Mouse (Mus musculus) embryonic facial prominence, embryonic 12.5 days (tissue): Measurements from ENCODE around the gene N4bp2l1. TPM values are rescaled to one million over a fixed set of nuclear protein-coding genes. Genes with fewer than 3 reads are reported as not detected.

Experiments
- ATAC-seq: fragments of 200-750 bp; cut with Nextera tagmentation; 2 replicates; pipeline ENCODE4 v1.8.0; 2017; ENCODE audit not compliant: insufficient number of reproducible peaks, insufficient read depth, low FRiP score, low TSS enrichment
- H3K27ac ChIP-seq: fragments of 300-500 bp; sonication (generic); 2 replicates; pipeline ENCODE4 v1.5.1; 2016; ENCODE audit warnings: mild to moderate bottlenecking
- H3K27me3 ChIP-seq: fragments of 300-500 bp; sonication (generic); 2 replicates; pipeline ENCODE4 v1.6.1; 2016; ENCODE audit warnings: mild to moderate bottlenecking, moderate library complexity
- H3K36me3 ChIP-seq: fragments of 300-500 bp; sonication (generic); 2 replicates; pipeline ENCODE4 v1.6.1; 2016; ENCODE audit warnings: mild to moderate bottlenecking
- H3K4me1 ChIP-seq: fragments of 300-500 bp; sonication (generic); 2 replicates; pipeline ENCODE4 v1.6.1; 2016
- H3K4me2 ChIP-seq: fragments of 300-500 bp; sonication (generic); replicated peaks from 2 replicates; pipeline ENCODE4 v1.6.1; 2016; ENCODE audit warnings: mild to moderate bottlenecking, moderate library complexity
- H3K4me3 ChIP-seq: fragments of 300-500 bp; sonication (generic); 2 replicates; pipeline ENCODE4 v1.5.1; 2016; ENCODE audit warnings: mild to moderate bottlenecking
- H3K9ac ChIP-seq: fragments of 300-500 bp; sonication (generic); 2 replicates; pipeline ENCODE4 v1.6.1; 2016; ENCODE audit warnings: mild to moderate bottlenecking, moderate library complexity
- H3K9me3 ChIP-seq: fragments of 300-500 bp; sonication (generic); 2 replicates; pipeline ENCODE4 v1.6.1; 2016; ENCODE audit warnings: mild to moderate bottlenecking, moderate library complexity
- WGBS: fragments of 180-500 bp; shearing (Covaris S2); methylation state at CpG from one replicate; pipeline ENCODE4 v1.1.7; 2016; 5-methylcytosine and 5-hydroxymethylcytosine counted together
- polyA plus RNA-seq: library from polyadenylated mRNA; unstranded; fragments of >200 nt; fragmentation: Nextera tagmentation; extraction: Ambion mirVana; gene quantifications from 2 replicates; pipeline ENCODE4 v1.2.1, GENCODE M21; 2016

The N4bp2l1 gene
- polyA plus RNA-seq, 1 experiment from 2014 or later = 5.3 TPM

DNA sequence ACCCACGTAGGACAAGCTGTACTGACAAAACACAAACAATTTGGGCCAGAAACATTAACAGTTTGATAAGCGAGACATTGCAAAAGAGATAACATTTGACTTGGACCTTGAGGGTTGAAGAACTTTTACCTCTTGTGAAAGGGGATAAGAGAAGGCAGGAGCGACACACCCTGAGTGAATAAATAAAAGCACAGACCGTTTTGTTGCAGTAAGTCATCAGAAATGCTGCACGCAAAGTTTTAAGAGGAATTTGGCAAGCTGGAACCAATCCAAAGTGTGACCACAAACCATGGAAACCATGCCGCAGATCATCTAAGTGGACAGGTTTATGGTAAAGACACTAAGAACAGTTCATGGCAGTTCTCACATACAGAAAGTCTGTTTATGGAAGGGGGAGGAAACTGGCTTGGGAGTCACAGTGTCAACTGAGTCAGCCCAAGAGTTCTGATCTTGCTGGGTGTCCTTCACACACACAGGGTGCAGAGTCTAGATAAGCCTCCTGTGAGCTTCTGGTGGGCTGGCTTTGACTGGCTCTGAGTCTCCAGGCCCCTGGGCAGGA, 18.3 kb downstream of the N4bp2l1 start:
- 76% methylated on average over 6 of the region's 6 CpGs for WGBS
- Histone ChIP-seq H3K9me3 (no peaks in the 10 kb centered on the region), H3K36me3 (no peaks in the 10 kb centered on the region), H3K27me3 (no peaks in the 10 kb centered on the region), H3K4me3 (no peak overlapping the region), H3K9ac (no peak overlapping the region), H3K27ac (no peak overlapping the region), H3K4me2 (no peak overlapping the region), H3K4me1 (no peaks in the 10 kb centered on the region)
- no peak for ATAC-seq

DNA sequence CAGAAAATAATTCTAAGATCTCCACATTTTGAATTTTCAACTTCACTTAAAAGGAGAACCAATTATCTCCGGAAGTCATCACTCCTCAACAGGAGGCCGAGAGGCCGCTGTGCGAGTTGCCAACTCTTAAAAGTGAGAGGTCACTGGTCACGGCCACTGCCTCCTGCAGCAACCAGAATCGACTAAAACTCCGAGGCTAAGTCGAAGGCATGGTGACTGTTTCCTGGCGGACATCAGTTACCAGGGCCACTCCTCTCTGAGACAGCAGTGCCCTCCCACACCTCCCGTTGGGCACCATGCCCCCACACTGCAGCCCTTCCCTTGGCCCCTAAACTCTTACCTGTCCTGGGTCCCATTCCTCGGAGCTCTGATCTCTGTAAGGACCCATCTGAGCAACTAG, 20.2 kb downstream of the N4bp2l1 start:
- 84% methylated on average over 11 of the region's 11 CpGs for WGBS
- no peak for ATAC-seq
- Histone ChIP-seq H3K4me2 (no peak overlapping the region), H3K27me3 (no peaks in the 10 kb centered on the region), H3K27ac (no peak overlapping the region), H3K36me3 (peaks cover 9% of the 10 kb centered on the region), H3K9ac (no peak overlapping the region), H3K4me1 (no peaks in the 10 kb centered on the region), H3K9me3 (no peaks in the 10 kb centered on the region), H3K4me3 (no peak overlapping the region)

DNA sequence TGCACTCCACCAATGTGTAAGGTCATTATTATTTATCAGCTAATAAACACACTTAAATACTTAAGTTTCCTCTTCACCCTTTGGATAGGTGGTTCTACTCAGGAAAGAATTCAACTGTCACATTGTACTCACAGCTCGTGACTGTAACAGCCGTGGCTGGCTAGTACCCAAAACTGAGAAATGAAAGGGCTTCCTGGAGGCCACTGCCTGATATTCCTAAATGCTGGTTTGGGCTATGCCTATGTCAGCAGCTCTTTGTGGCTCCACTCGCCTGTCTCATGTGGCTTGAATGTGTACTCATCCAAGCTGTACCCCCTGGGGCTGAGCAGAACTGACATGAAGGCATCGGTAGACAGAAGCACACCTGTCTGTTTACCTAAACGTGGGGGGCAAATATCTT, 22.1 kb downstream of the N4bp2l1 start:
- Histone ChIP-seq H3K27me3 (no peaks in the 10 kb centered on the region), H3K36me3 (peaks cover 19% of the 10 kb centered on the region), H3K4me1 (no peaks in the 10 kb centered on the region), H3K27ac (no peak overlapping the region), H3K9me3 (no peaks in the 10 kb centered on the region), H3K4me3 (no peak overlapping the region), H3K9ac (no peak overlapping the region), H3K4me2 (no peak overlapping the region)
- WGBS = 77% methylated on average over 5 of the region's 5 CpGs
- no peak for ATAC-seq

DNA sequence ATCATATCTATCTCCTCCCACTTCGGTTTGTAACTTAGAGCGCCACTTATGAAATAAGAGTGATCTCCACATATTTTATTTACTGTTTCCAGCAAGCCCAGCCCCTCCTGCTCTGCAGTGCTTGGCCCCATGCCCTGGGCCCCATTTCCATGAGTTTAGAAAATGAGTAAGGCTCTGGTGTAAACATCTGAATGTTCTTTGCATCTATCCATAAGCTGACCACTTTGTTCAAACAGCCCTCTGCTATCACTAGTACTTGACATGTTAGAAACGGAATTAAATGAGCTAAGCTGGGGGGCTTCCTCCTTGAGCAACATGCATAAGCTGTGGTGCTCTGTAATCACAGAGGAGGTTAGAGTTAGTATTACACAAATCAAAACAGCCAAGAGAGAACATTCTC, 22.6 kb downstream of the N4bp2l1 start:
- 93% methylated on average over 3 of the region's 3 CpGs for WGBS
- H3K27me3 ChIP-seq = no peaks in the 10 kb centered on the region
- H3K9me3 ChIP-seq = no peaks in the 10 kb centered on the region
- H3K4me2 ChIP-seq = no peak overlapping the region
- H3K36me3 ChIP-seq = peaks cover 20% of the 10 kb centered on the region
- no peak for ATAC-seq
- H3K27ac ChIP-seq = no peak overlapping the region
- H3K9ac ChIP-seq = no peak overlapping the region
- no peaks in the 10 kb centered on the region for H3K4me1 ChIP-seq
- H3K4me3 ChIP-seq = no peak overlapping the region

DNA sequence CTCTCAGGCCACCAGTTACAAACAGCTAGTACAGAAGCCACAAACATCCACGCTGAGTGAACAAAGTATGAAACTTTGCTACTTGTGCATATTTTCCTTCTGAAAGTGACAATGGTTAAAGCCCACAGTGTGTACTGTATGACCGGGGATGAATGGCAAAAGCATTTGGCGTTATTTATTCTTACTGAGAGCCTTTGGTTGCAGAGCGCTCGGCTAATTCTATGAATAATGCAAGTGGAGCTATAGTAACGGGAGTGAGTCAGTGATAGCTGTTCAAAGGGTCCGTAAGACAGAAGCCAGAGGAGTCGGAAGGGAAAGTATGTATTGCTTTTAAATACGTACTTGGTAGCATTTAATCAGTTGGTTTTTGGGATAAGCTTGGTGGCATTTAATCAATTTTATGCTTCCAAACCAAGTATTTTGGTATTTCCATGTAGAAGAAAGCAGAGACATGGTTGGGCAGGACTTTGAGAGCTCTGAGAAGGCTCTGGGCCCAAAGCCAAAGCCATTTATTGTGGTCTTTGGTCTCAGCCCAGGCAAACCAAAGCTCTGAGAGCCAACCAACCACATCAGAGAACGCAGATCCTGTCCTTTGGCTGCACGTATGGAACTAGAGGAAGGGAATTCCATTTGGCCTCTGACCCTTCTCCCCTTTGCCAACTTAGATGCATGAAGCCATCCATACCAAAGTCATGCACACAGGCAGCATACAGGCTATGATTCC, 26.3 kb downstream of the N4bp2l1 start:
- Histone ChIP-seq H3K27ac (no peak overlapping the region), H3K4me3 (no peak overlapping the region), H3K9me3 (no peaks in the 10 kb centered on the region), H3K9ac (no peak overlapping the region), H3K36me3 (peaks cover 51% of the 10 kb centered on the region), H3K4me2 (no peak overlapping the region), H3K4me1 (no peaks in the 10 kb centered on the region), H3K27me3 (no peaks in the 10 kb centered on the region)
- ATAC-seq = no peak
- WGBS = 90% methylated on average over 11 of the region's 11 CpGs

DNA sequence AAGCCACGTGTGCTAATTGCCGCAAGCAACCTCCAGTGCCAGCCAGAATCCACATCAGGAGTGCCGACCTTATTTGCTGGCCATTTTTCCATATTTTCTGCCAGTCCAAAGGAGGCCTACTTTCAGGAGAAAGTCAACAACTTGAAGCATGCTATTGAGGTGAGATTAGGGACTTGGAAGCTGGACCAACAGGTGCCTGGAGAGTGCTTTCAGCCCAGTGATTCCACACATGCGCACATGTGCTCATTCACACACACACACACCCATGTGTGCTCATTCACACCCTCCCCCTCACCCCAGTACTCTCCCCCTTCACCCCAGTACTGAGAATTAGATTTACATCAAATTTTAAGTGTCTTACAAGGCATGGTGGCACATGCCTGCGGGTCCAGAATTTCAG, 30.0 kb downstream of the N4bp2l1 start:
- ATAC-seq = no peak
- Histone ChIP-seq H3K27me3 (no peaks in the 10 kb centered on the region), H3K4me2 (no peak overlapping the region), H3K4me1 (no peaks in the 10 kb centered on the region), H3K9ac (no peak overlapping the region), H3K4me3 (no peak overlapping the region), H3K36me3 (peaks cover 63% of the 10 kb centered on the region), H3K9me3 (no peaks in the 10 kb centered on the region), H3K27ac (no peak overlapping the region)
- 91% methylated on average over 5 of the region's 5 CpGs for WGBS

DNA sequence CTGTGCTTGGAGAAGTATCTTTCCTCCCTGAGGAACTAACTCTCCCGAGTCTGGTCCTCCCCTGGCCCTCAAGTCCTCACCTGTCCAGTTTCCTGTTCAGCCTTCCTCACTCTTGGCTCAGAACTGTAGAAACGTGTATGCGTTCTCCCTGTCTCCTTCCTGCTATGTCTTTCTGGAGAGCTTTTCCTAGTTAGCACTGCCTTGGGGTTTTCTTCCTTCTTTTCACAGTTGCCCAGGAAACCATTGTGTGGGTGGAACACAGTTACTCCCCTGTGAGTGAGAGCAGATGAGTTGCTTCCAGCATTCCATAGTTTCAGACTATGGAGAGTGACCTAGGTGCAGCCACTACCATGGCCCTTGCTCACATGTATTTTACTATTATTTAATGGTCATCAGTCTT, 30.8 kb downstream of the N4bp2l1 start:
- WGBS = 81% methylated on average over 3 of the region's 3 CpGs
- no peak overlapping the region for H3K4me2 ChIP-seq
- H3K9ac ChIP-seq = no peak overlapping the region
- H3K4me3 ChIP-seq = no peak overlapping the region
- H3K9me3 ChIP-seq = no peaks in the 10 kb centered on the region
- no peak overlapping the region for H3K27ac ChIP-seq
- no peak for ATAC-seq
- peaks cover 66% of the 10 kb centered on the region for H3K36me3 ChIP-seq
- no peaks in the 10 kb centered on the region for H3K4me1 ChIP-seq
- no peaks in the 10 kb centered on the region for H3K27me3 ChIP-seq

DNA sequence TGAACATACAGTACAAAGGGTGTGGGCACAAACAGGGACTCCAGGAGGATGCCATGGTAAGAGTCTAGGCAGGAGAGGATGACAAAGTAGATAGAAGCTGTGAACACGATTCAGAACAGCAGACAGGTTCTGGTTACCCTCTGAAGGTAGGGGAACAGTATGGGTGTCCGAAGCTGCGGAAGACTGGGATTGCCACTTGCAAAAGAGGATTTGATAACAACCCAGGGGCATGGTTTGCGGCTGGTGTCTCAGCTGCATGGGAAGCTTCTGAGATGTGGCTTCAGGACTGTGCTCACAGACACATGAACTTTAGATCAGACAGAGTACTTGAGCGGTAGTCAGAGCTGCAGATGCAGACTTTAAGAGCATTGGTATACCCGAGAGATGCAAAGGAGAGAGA, 32.6 kb downstream of the N4bp2l1 start:
- H3K36me3 ChIP-seq = peaks cover 69% of the 10 kb centered on the region
- WGBS = 93% methylated on average over 6 of the region's 6 CpGs

DNA sequence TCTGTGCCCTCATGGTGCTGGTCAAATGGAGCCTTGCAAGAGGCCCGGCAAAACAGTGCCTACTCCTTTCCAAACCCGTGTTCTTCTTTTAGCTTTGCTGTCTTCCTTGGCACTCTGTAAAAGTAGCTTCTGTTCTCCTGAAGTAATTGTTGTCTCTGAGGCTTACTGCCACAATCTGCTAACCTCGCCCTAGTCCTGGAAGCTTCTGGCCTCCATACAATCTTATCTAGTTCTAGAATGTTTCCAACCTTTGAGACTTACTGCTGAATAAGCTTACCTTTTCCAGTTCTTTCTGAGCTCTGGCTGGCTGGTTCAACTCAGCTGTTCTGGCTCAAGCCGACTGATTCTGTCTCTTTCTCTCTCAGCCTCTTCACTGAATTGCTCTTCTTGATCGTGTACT, 35.2 kb downstream of the N4bp2l1 start:
- H3K36me3 ChIP-seq = peaks cover 64% of the 10 kb centered on the region
- H3K4me3 ChIP-seq = no peak overlapping the region
- no peaks in the 10 kb centered on the region for H3K9me3 ChIP-seq
- H3K27ac ChIP-seq = no peak overlapping the region
- no peak overlapping the region for H3K4me2 ChIP-seq
- H3K9ac ChIP-seq = no peak overlapping the region
- H3K27me3 ChIP-seq = no peaks in the 10 kb centered on the region
- WGBS = 91% methylated on average over 5 of the region's 5 CpGs
- H3K4me1 ChIP-seq = no peaks in the 10 kb centered on the region
- no peak for ATAC-seq

More for the DNA sequence above, 32.6 kb downstream of the N4bp2l1 start:
- ATAC-seq = no peak
- H3K9me3 ChIP-seq = no peaks in the 10 kb centered on the region
- no peaks in the 10 kb centered on the region for H3K4me1 ChIP-seq
- no peak overlapping the region for H3K4me2 ChIP-seq
- no peak overlapping the region for H3K9ac ChIP-seq
- H3K27me3 ChIP-seq = no peaks in the 10 kb centered on the region
- no peak overlapping the region for H3K27ac ChIP-seq
- no peak overlapping the region for H3K4me3 ChIP-seq

DNA sequence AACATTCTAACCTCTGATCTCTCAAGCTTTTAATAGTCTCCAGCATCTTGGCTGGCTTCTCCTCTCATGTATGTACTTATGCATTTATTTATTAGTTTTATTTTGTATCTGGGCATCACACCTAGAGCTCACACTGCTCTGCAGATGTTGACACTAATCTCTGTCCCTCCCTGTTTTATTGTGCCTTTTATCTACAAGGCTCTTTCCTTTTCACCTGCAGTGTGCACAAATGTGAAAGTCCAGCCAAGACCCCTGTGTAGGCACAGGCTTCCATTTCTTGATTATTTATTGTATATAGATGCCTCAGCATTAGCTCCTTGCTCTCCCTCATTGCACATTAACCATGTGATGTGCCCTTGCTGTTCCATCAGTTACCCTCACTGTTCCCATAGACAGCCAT, 35.6 kb downstream of the N4bp2l1 start:
- Histone ChIP-seq H3K27ac (no peak overlapping the region), H3K4me2 (no peak overlapping the region), H3K27me3 (no peaks in the 10 kb centered on the region), H3K9ac (no peak overlapping the region), H3K4me1 (no peaks in the 10 kb centered on the region), H3K4me3 (no peak overlapping the region), H3K9me3 (no peaks in the 10 kb centered on the region), H3K36me3 (peaks cover 62% of the 10 kb centered on the region)
- ATAC-seq = no peak

DNA sequence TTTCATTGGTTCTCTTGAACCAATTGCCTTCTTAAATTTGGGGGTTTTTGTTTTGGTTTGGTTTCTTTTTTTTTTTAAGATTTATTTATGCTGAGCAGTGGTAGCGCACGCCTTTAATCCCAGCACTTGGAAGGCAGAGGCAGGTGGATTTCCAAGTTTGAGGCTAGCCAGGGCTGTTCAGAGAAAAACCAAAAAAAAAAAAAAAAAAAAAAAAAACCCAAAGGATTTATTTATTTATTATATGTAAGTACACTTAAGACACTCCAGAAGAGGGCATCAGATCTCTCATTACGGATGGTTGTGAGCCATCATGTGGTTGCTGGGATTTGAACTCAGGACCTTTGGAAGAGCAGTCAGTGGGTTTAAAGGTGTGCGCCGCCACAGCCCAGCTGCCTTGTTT, 36.1 kb downstream of the N4bp2l1 start:
- Histone ChIP-seq H3K27me3 (no peaks in the 10 kb centered on the region), H3K4me3 (no peak overlapping the region), H3K27ac (no peak overlapping the region), H3K4me1 (no peaks in the 10 kb centered on the region), H3K9ac (no peak overlapping the region), H3K4me2 (no peak overlapping the region), H3K9me3 (no peaks in the 10 kb centered on the region), H3K36me3 (peaks cover 57% of the 10 kb centered on the region)
- WGBS = 98% methylated on average over 5 of the region's 5 CpGs
- ATAC-seq = no peak

DNA sequence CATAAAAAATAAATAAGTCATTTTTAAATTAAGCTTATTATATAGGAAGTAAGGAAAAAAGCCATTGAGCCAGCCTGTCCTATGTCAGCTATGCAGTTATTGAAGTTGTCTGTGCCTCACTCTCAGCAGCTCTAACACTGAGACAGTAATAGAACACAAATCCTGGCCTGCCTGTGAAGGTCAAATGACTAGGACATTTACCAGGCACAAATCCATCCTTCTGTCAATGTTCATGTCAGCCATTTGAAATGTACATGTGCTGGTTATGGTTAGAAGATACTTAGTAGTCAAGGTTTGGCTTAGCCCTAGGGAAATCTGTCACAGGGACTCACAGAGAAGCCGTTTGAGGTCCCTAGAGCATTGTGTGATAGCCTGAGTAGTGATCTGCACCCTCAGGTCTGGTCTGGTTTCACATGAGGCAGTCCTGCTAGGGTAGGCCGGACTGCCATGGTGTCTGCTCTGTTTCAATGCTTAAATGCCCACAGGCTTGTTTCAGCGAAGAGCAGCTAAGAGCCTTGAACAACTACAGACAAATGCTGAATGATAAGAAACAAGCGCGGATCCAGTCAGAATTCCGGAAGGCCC, 37.4 kb downstream of the N4bp2l1 start:
- Histone ChIP-seq H3K9me3 (no peaks in the 10 kb centered on the region), H3K4me2 (no peak overlapping the region), H3K27ac (no peak overlapping the region), H3K9ac (no peak overlapping the region), H3K4me3 (no peak overlapping the region), H3K4me1 (no peaks in the 10 kb centered on the region), H3K36me3 (peaks cover 56% of the 10 kb centered on the region), H3K27me3 (no peaks in the 10 kb centered on the region)
- no peak for ATAC-seq
- 91% methylated on average over 6 of the region's 6 CpGs for WGBS
